Mouse (Mus musculus): Measurements from ENCODE around the gene Supt4a. TPM values are rescaled to one million over a fixed set of nuclear protein-coding genes. Genes with fewer than 3 reads are reported as not detected.

Gene Supt4a
- 7.4 and 10.8 TPM in 2 replicates for polyA plus RNA-seq (2012)

DNA sequence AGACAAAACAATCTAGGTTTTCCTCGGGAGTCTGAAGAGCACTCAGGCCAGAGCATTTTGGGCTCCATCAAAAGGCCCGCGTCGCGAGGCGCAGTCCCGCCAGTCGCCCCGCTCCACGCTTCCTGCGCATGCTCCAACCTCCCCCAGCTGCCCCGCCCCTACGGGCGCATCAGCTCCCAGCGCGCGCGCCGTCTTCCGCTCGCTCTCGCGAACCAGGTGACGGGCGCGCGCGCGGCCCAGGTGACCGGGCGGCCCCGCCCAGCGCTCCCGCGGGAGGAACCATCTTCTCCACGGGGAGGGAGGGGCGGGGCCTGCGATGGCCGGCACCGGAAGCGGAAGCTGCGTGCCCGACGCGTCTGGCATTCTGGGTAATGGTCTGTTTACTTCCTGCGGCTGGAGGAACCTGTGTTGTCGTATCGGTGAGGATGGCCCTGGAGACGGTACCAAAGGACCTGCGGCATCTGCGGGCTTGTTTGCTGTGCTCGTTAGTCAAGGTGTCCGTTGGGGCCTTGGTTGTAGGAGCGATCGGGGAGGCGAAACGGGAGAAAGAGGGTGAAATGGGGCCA, at the start of gene Supt4a:
TSS of gene Supt4a (plus strand) at position 378 of the 566 bp plus-strand sequence.
- TF ChIP-seq GATA1 (IDR thresholded peaks at IDR 0.05; ENCODE audit: low read length), result no peak

DNA sequence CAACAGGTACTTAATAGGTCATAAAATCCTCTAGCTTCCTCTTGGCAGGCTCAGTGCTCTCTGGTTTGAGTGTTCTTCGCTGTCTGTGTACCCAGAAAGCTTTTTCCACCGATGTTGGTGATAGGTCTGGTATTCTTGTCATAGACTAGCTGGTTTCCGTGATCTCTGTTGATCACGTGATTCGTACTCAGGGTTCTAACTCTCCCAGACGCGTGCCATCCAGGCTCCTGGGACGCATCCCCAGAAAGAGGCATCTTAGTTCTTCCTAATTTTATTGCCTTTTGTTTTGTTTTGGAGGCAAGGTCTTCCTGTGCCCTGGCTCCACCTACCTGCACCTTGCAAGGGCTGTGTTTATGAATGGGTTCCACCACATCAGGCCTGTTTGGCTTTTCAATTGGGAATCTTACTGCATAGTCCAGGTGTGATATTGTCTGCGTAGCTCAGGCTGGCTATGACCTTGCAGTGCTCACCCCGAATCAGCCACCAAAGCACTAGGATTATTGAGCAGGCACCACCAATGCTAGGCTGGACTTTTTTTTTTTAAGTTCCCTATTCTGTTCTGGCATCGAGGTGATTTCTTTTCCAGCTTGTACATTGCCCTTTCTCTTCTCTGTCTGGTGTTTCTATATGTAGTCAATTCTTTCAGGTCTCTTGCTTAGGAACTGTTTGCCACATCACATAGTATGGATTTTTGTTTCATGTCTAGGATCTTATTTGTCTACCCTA, 48.7 kb upstream of the Supt4a start:
- TF ChIP-seq GATA1 (IDR thresholded peaks at IDR 0.05; ENCODE audit: low read length), result no peak

DNA sequence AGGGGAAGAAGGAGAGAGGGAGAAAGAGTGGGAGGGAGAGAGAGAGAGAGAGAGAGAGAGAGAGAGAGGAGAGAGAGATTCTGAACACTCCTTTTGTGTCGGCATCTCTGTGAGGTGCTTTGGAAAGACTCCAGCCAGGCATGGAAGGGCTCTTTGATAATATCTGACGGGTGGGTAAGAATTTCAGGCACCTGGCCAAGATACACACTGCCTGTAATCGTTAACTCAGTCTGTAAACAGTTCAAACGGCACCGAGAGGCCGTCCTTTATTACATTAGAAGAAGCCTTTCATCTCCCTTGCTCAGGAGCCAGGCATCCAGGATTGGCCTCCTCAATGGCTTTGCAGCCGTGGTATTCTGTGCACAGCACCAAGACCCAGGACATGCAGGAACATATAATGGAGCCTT, 47.9 kb upstream of the Supt4a start:
- TF ChIP-seq GATA1 (IDR thresholded peaks at IDR 0.05; ENCODE audit: low read length), result no peak

DNA sequence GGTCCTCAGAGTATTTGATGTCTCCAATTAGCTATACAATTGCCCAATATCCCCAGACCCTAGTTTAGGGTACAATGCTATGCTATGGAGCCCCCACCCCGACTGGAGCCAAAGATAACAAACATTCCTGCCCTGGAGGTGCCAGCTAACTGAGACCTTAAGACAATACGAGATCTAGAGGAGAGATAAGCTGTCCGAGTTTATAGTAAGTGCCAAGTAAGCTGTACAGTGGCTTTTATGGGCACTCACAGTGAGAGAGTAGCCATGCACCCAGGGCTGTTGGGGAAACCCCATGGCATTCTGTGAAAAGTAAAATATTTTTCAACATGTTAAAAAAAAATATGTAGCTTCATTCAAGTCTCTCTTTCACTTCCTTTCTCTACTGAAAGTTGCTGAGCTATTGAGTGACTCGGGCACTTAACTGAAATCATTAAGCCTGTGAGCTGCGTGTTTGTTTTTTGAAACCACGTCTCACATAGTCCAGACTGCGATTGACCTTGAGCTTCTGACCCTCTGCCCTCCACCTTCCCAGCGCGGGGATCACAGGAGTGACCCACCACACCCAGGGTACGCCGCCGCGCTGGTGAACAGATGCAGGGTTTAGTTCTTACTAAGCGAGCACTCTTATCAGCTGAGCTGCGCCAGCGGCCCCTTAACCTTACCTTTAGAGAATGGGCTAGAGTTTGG, 47.2 kb upstream of the Supt4a start:
- TF ChIP-seq GATA1 (IDR thresholded peaks at IDR 0.05; ENCODE audit: low read length), result peak; percentile 55

DNA sequence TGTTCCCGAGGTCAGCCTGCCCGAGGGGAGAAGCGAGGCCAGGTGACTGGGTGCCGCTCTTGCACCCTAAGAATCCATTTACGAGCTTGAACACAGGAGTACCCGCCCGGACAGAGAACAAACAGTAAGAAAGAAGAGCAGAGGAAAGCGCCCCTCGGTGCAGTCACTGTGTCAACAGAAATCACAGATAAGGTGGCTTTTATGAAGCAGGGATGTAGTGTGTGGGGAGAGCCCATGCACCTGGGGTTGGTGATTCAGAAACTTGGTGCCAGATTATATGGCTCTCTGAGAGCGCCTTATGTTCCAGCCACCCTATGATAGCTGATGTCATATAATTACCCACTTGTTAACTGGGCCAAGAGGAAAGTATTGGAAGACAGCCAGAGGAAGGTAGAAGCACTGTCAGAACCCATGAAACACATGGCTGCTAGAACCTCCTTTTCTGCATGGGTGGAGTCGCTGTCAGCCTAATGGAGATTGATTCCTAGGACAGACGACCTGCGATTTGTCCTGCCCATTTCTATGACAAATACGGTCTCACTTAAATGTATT, 40.1 kb upstream of the Supt4a start:
- TF ChIP-seq GATA1 (IDR thresholded peaks at IDR 0.05; ENCODE audit: low read length), result no peak

DNA sequence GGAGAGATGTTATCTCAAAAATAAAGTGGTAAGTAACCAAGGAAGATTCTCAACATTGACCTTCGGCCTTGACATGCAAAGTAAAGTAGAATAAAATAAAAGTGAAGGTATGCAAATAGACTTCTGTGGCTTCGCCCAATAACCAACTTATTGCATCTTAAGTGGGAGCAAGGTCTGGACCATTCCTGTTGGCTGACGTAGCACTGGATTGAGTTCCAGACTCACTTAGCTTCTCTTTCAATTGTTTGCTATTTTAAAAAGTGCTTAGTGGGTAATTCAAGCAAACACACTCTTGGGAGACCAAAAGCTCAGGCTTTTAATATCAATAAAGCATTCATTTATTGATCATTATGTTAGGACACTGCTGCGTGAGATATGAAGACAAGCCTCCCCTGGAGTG, 39.2 kb upstream of the Supt4a start:
- TF ChIP-seq GATA1 (IDR thresholded peaks at IDR 0.05; ENCODE audit: low read length), result no peak

DNA sequence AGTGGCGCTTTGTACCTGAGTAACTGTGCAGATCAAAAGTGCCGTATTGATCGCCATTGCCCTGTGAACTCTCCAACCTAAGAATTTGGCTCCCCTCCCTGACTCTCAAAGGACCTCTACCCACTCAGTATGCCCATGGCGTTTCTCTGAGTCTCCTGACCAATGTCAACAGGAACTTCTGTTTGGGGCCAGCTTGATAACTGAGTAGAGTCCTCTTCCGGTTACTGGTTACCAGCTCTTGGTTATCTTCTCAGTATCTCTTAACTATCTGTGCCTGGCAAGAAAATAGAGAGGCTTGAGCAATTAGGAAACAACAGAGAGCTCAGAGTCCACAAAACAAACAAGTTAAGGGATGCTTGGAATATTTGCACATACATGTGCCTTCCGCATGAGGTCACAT, 36.2 kb upstream of the Supt4a start:
- TF ChIP-seq GATA1 (IDR thresholded peaks at IDR 0.05; ENCODE audit: low read length), result no peak

DNA sequence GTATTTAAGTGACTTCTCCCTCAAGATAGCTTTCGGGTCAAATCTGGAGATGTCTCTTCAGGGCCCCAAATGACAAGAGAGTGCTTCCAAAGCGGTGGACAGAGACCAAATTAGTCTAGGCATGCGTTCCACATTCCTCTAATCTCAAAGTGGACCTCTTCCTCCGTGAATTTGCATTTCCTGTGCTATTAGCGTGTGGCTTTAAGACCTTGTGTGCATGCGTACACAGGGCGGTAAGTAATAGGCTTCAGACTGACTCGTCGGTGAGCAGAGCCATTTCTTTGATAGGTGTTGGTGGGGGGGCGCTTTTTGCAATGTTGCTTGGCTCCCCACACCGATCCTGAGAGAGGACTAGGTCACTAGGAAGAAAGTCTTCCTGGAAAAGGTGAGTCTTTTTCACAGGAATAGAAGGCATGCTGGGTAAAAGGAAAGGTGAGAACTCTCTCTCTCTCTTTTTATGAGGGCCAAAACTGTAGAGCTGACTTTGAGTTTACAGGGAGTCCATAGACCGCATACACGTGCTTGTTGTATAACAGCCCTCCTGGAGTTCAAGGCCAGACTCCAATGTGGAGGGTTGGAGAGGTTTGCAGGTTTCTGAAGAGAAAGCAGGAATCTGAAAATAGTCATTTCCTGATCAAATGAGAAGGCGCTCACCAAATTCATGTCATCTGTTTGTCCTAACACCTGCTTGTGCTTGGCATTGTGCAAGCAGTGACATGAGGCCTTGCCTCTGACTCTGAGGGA, 35.3 kb upstream of the Supt4a start:
- no peak for TF ChIP-seq GATA1 (IDR thresholded peaks at IDR 0.05; ENCODE audit: low read length)

DNA sequence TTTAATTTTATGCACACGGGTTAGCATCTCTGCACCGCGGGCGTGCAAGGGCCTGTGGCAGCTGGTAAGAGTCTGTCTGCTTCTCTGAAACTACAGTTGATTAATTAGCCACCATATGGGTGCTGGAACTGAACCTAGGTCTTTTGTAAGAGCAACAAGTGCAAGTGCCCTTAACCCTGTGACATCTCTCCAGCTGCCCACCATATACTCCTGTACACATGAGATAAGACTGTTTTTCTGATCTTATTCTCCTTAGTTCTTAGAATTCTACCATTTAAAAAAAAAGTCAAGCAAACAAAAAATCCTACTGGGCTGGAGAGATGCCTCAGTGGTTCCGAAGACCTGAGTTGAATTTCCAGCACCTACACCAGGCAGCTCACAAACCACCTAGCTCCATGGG, 33.7 kb upstream of the Supt4a start:
- TF ChIP-seq GATA1 (IDR thresholded peaks at IDR 0.05; ENCODE audit: low read length), result no peak

DNA sequence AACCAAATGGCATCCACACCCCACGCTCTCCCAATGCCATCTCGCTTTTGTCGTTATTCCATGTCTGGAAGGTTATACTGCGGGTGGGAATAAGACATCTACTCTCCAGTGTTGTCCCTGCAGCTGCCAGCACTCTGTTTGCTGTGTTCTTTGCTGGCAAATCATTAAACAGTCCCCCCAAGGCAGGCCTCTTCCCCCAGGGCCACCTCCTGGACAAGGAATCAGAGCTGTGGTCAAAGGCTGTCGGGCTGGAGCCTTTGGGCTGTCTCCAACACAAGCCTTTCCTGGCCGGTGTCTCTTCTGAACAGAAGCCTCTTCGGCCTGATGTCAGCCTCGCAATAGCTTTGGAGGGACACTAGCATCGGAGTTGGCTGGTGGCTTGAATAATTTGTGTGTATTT, 33.1 kb upstream of the Supt4a start:
- no peak for TF ChIP-seq GATA1 (IDR thresholded peaks at IDR 0.05; ENCODE audit: low read length)

DNA sequence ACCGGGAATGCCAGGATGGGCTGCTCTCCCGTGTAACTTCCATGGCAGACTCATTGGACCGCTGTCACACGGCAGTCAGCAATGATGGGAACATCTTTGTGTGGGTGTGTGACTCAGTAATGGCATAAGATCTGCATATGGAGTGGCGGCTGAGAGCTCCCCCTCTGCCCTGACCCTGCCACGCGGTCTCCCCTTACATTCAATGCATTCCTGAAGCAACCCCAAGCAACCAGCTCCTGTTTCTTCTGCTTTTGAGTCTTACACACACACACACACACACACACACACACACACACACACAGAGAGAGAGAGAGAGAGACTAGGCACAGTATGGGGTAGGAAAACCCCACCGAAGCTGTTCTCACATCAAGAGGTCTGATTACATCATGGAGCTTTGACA, 29.8 kb upstream of the Supt4a start:
- no peak for TF ChIP-seq GATA1 (IDR thresholded peaks at IDR 0.05; ENCODE audit: low read length)

DNA sequence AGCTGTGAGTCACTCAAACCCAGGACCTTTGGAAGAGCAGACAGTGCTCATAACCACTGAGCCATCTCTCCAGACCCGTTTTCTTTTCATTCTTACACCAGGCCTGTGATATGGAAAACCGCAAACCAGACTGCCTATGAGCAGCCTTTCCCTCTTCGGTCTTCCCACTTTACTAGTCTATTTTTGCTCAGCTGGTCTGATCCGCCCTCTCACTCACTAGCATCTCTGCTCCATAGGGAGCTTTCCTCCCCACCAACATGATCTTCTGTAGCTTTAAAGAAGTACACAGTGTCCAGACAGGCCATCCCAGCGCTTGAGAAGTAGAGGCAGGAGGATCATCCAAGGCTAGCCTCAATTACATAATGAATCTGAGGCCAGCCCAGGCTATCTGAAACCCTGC, 28.4 kb upstream of the Supt4a start:
- no peak for TF ChIP-seq GATA1 (IDR thresholded peaks at IDR 0.05; ENCODE audit: low read length)

DNA sequence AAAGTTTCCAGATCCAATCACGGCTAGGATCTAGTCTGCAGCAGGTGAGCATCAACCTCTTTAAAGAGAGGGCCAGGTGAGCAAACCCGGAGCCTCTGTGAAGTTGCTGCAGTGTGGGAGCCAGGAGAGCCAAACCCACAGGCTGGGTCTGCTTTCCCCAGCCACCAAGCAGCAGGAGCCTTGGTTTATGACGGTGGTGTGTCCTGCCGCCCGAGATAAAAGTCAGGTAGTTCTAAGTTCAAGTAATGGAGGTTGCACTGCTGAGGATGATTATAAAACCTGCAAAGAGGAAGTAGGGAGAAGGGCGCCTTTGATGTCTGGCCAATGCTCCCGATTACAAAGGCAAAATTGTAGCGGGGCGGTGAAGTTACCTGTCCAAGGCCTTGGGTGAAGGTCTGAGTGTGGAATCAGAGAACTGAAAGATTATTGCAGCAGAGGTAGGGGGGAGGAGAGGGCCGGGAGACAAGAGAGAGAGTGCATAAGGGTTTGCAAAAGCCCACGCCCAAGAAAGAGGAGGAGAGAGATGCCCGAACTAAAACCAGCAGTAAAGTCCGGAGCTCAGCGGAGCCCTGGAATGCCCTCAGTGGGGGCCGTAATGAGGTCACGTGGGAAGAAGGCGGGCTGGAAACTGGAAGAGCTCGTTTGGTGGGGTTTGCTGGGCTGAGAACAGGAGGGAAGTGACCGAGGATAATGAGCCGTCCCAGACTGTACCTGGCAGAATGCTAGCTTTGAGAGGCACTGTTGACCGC, 27.7 kb upstream of the Supt4a start:
- no peak for TF ChIP-seq GATA1 (IDR thresholded peaks at IDR 0.05; ENCODE audit: low read length)

DNA sequence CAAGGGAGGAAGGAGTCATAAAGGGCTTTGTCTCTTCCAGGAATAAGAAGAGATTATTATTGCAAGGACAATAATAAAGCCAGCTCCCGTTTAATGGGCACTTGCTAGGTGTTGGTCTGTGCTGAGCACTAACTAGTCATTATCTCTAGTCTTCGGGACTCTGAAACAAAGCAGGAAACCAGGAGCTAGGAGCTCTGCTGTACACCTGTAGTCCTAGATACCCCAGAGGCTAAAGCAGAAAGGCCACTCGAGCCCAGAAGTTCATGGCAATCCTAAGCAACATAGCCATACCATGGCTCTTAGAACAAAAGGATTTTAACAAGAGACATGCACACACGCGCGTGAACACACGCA, 27.1 kb upstream of the Supt4a start:
- TF ChIP-seq GATA1 (IDR thresholded peaks at IDR 0.05; ENCODE audit: low read length), result no peak

DNA sequence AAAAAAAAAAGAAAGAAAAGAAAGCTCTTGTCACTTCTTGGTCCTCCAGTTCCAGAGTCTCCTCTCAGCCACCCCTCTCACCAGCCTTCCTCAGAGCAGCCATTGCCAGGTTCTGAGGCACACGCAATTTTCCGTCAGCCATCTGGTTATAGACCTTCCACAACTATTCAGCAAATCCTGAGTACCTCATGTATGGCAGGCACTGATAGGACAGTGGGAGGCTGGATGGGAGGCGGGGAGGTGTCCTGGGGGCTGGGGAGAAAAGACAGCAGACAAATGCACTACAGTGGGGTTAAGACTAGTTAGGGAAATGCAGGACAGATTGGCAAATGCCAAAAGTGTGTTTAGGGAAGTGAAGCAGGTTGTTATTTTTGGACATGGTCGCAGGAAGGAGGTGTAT, 25.2 kb upstream of the Supt4a start:
- TF ChIP-seq GATA1 (IDR thresholded peaks at IDR 0.05; ENCODE audit: low read length), result no peak
